Mouse (Mus musculus) lung, postnatal 14 days (tissue): ENCODE data around the gene Tmem74b.

Experiments
- DNase-seq: peaks from one replicate; pipeline ENCODE4 v3.0.0; 2021

The Tmem74b gene

DNA sequence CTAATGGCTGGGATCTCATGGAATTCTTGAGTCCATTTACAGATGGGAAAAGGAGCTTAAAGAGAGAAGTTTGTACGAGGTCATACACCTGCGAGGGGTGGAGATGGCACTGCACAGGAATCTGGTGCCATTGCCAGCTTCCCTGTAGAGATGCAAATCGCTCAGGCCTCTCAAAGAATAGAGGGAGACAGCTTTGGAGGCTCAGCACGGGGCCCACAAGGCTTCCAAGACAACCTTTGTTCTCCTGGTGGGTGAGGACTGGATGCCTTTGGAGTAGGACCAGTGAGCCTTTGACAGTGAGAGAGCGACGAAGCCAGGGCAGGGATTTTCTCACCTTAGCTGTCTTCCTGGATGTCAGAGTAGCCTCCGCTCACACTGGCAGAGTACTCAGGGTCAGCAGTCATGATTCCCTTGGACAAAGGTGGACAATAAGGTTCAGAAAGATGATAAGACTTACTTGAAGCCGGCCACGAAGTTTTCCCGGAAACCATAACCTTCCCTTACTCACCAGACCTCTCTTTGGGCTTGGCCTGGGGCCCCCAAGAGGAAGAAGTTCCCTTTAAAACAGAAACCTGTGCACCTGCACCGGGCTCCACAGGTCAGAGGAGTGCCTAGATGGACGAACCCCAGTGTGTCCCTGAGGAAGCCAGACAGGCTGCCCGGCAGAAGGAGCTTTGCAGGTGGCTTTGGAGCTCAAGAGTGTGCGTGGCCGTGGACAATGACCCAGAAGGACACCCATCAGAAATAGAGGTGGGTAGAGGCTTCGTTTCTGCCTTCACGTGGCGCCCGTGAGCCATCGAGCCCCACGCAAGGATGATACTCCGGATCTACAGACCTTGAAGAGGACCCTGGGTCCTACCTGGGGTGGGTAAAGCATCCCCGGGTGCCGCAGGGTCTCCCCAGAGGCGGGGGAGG is at the start of gene Tmem74b:
Gene Tmem74b, plus strand, starts transcription at position 778 of the 915 bp plus-strand sequence.
- no peak for DNase-seq

DNA sequence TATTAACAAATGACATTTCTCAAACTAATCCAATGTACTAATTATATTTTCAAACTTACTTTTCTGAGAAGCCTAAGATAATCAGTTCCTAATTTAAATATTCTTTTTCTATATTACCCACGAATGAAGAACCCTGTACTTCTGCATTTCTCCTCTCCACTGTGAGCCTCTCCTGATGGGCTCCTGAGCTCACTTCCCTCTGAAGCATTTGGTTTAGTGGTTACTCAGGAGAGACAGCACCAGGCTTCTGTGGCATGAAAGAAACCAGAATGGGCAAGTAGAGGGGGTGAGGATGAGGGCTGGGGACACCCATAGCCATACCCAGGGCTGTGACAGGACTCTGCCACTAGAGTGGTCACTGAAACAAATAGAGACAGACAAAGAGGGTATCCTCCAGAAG is 49.8 kb upstream of the Tmem74b start:
- DNase-seq = no peak

DNA sequence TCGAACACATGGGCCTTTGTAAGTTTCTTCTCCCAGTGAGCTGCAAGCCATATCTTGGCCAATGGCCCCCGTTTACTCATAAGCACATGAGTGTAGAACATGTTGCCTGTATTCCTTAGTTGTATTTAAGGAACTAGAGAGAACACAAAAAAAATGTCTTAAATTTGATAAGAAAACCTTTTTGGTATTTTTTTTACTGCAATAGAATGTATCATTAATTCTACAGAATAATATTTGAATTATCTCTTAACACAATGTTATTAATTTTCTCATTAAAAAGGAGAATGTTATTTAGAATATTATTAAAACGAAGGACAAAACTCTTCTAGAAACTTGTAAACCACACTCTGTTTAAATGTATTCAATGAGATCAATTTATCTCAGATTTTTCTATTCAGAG is 33.4 kb upstream of the Tmem74b start, which contains the start of gene Rad21l:
Gene Rad21l, minus strand, starts transcription at position 101 of the 400 bp plus-strand sequence.
- no peak for DNase-seq

DNA sequence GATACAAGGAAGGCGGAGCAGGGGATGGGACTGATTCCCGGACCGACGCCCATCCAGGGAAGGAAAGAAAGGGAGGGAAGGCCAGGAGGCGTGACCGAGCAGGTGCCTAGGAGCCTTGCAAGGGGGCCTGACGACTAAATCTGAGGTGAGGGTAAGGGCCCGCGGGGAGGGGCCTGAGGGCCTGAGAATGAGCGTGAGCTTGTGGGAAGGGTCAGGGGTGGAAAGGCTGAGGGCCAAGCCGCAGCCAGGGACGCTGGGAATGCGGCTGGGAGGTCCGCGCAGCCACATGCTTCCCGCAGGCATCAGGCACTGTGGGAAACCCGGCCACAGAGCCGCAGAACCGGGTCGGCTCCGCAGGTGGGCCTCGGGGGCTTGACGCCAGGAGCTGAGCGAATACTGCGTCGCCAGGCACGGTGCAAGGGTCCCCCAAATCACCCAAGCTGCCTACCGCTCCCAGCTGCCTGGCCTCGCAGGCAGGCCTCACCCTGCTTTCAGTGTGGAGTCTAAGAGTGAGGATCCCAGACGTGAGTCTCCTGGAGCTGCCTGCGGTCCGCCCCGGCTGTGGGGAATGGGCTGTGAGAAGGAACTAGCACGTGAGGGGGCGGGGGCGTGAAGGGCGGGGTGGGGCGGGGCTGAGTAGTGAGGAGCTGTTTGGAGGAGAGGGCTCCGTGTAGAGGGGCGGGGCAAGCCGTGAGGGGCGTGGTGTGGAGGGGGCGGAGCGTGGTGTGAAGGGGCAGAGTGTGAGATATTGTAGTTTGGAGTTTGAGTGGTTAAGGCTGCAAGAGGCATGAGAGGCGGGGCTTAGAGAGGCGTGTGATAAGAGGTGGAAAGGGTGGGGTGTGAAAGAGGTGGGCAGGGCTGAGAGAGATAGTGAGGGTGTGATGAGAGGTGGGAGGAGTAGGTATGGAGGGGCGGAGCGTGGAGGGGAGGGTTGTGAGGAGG is 31.5 kb upstream of the Tmem74b start:
- DNase-seq = no peak

DNA sequence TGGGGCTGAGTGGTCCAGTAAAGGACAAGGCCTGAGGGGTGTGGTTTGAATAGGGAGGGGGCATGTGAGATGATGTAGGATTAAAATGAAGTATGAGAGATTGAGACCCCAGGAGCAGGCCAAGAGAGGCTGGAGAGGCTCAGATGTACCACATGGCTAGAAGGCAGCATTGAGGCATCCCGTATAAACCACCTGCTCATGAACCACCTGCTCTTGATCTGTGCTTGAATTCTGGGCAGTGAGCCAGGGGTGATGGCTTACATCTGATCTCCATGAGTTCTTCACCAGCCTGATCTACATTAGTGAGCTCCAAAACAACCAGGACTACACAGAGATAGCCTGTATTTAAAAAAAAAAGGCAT is 30.9 kb upstream of the Tmem74b start:
- DNase-seq = no peak

DNA sequence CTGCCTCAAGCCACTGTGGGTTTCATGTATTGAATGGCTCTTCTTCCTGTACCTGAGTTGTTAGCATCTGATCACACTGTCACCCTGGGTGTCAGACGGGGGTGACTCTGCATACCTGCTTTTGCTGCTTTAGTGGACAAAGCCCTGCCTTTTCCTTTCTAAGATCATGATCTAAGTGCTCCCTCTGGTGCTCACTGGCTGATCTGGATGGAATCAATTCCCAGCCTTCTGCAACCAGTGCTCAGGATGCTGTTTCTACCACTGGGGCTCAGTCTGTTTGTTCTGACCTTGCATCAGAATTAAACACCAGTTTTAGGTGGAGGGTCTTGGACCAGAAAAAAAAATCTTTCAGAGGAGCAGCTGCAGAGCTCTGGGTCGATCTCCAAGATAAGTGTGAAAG is 25.6 kb upstream of the Tmem74b start:
- no peak for DNase-seq

DNA sequence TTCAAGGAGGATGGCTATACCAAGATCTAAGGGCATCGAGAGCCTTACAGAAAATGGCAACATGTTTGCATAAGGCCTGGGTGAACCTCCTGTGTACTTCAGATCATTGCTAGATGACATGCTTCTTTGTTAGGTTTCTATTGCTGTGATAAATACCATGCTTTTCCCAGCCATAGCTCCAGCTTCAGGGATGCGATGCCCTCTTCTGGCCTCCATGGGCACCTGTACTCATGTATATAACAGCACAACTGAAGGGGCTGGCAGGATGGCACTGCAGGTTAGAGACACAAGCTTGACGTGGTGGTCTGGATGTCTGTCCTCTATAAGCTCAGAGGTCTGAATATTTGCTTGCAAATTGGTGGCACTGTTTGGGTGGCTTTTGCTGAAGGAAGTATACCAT is 19.5 kb upstream of the Tmem74b start:
- DNase-seq = no peak

DNA sequence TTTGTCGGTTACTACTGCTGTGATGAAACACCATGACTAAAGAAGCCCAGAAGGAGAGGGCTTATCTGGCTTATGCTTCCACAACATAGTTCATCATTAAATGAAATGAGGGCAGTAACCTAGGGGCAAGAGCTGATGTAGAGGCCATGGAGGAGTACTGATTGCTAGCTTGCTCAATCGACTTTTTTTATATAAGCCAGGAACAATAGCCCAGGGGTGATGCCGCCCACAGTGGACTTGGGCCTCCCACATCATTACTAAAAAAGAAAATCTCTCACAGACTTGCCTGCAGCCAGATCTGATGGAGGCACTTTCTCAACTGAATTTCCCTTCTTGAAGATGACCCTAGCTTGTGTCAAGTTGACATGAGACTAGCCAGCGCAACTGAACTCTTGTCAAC is 18.8 kb upstream of the Tmem74b start:
- no peak for DNase-seq

DNA sequence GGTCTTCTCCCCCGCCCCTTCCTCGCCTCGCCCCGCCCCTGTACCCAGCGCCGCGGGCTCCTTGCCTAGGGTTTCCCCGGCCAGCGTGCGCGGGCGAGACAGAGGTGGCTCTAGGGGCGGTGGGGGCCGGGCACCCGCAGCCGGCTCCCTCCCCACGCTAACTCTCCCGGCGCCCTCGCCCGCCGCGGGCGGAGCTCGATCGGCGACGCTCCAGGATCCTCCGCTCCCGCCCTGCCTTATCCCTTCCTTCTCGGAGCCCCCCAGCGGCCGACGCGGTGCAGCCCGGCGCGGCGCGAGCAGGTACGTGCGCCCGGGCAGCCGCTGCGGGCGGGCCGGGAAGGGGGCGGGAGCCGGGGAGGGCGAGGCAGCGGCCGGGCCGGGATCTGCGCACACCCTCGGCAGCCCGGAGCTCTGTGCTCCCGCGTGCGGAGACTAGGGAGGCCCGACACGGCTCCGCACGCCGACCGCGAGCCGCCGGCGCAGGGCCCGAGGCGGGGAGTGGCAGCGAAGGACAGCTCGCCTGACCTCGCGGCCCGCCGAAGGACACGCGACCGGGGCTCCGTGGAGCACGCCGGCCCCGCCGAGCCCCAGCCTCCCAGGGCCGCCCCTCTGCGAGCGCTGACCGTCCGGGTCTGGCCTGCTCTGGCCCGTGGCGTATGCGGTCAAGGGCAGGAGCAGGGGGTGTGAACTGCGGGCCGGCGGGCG is 490 bp downstream of the Tmem74b start:
- DNase-seq = peak; percentile 33

DNA sequence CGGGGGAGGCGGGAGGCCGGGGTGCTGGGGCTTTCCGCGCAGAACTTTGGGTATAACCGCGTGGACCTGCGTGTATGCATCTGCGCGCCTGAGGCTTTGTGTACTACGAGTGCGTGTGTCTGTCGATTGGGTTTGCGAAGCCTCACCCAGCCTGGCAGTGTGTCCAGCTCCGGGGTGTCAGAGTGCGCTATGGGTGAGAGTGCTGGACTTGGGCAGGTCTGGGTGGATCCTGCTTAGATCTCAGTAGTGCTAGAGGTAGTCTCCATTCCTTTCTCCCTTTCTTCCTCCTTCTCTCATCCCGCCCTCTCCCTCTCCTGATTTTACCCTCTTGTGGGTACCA is 1.0 kb downstream of the Tmem74b start:
- no peak for DNase-seq

DNA sequence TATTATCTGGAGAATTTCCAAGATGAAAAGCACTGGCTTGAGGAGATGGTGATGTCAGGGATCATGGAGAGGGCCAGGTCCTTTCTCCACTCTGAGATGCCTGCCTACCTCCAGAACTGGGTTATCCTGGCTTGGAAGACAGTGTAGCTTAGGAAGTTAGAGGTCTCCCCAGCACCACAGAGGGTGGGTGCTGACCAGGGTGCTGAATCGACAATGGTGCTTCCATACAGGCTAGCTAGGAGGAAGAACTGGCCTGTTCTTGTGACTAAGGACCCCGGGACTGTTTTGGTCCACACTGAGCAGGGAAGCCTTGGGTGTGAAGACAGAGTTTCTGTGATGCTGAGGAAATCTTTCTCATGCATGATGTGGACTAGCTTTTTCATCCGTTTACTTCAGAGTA is 10.8 kb downstream of the Tmem74b start:
- peak; percentile 19 for DNase-seq

DNA sequence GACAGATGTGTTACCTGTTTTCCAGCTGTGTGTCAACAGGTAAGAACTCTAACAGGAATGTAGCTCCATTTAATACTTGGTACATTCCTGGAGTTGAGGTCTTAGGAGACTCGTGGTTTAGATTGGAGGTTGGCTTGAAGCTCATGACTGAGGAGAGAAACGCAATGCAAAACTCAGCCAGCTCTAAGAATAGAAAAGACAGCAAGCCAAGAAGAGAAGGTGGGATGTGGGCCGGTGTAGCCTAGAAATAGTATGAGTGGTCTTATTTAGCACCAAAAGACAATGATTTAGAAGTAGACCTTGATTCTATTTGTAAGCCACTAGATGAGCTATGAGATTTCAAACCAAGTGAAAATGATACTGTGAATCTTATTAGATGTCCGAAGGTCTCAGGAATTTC is 13.7 kb downstream of the Tmem74b start:
- no peak for DNase-seq

GRCm38 (mm10) chr2:151716318-151717055 is 14.7 kb downstream of the Tmem74b start:
- DNase-seq = no peak

DNA sequence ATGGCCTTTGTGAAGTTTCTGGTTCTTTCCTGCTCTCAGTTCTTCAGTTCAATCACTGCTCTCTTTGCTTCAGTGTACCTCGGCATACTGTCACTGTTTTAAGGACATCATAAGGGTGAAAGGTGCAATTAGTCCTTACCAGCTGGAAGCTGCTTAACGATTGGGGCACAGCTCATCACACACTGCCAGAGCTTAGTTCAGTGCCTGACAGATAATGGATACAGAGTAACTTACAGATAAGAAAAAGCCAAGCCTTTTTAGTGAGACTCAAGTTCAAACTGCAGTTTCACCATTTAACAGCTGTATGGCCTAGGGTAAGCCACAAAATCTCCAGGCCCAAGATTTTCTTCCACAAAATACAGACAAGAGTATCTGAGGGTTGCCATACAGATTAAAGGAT is 22.3 kb downstream of the Tmem74b start:
- DNase-seq = no peak

- no peak for DNase-seq
These were observed 31.5 kb downstream of the Tmem74b start for GRCm38 (mm10) chr2:151733151-151733865.

- DNase-seq = no peak
These were observed 33.6 kb downstream of the Tmem74b start for GRCm38 (mm10) chr2:151735422-151735821.

- DNase-seq = no peak
These were observed 36.7 kb downstream of the Tmem74b start for GRCm38 (mm10) chr2:151738460-151738859.

GRCm38 (mm10) chr2:151739081-151739480 is 37.3 kb downstream of the Tmem74b start:
- DNase-seq = no peak

DNA sequence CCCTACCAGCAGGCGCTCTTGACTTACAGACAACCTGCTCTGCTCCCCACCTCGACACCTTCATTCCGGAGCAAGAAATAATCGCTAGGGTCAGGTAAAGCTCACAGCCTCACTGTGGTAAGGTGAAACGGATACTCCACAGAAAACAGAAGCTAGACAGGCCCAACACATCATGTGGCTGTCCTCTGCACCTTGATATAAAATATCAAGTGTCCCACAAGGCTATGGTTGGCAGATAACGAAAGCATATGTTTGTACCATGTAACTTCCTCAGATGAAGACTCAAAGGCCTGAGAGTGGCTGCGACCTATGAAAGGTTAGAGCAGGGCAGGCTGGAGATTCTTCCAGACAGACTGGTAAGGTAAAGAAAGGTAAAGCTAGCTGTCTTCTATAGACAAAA is 37.7 kb downstream of the Tmem74b start:
- DNase-seq = no peak

DNA sequence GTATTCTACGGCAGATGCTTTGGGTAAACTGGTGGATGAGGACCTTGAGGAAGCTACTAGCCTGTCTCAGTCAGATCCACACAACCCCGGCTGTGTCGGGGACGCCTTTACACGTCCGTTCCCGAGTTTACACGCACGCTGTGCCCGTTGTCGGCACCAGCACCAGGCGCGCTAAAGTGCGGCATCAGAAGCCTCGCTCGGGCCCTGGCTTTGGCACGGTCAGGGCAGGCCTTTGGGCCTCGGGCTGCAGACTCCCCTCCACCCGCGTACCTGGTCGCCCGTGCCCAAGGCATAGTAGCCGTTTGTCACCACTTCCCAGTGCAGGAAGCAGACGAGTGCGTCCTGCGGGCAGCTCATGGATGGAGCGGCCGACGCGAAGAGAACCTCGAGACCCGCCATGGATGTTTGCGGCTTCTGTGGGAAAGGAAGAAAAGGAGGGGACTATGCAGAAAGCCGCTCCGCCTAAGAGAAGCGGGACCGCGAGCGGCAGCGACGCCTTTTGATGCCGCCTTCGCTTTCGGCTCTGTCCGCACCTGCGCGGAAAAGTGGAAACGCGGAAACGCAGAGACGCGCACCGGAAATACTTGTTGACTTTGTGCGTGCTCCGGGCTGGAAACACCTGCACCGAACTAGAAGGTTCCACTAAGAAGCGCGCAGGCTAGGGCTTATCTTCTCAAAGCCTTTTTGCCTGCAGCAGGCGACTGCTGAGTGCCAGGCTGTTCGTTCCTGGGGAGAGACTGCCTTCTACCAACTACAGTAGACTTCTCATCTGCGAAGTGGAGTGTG is 39.1 kb downstream of the Tmem74b start:
- peak; percentile 89 for DNase-seq

DNA sequence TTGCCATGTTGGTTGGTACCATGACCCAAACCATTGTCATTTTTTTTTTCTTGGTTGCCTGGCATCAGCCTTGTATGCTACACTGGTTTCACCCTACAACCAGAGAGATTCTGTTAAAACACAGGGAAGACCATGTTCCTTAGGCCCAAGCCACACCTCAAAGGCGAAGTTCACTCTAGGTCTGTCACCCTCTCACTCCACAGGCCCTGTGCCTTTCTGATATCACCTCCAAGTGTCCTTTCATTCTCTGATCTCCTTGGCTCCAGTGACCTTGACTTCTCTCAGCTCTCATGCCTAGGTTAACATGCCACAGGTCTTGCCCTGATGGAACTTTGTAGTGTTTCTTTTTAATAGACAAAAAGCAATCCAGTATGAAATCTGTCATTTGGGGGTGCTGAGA is 40.3 kb downstream of the Tmem74b start:
- DNase-seq = no peak
